Mouse (Mus musculus): ENCODE data around the gene Tcf7l2. TPM values are rescaled to one million over a fixed set of nuclear protein-coding genes. Genes with fewer than 3 reads are reported as not detected.

Gene Tcf7l2
- total and polyA plus RNA-seq, 2 experiments from 2014 or later = 3.9 to 71.6 TPM

- Histone ChIP-seq H3K27ac (no peak overlapping the region), H3K4me3 (ENCODE audit: low read length) (no peak overlapping the region), H3K36me3 (ENCODE audit: insufficient read depth, low read length) (no peaks in the 10 kb centered on the region), H3K9me3 (ENCODE audit: low read length) (no peaks in the 10 kb centered on the region), H3K4me1 (ENCODE audit: insufficient read depth, low read length) (no peaks in the 10 kb centered on the region; the same call in 1 of the 2 replicates), H3K27me3 (ENCODE audit: insufficient read depth, low read length) (no peaks in the 10 kb centered on the region), H3K4me2 (ENCODE audit: low read depth, low read length) (no peak overlapping the region), H3K9ac (replicated peaks; ENCODE audit: low read length) (no peak overlapping the region)
- 95% methylated on average over 8 of the region's 8 CpGs for WGBS
- TF ChIP-seq CTCF (IDR thresholded peaks at IDR 0.05; ENCODE audit: low read depth) = peak; percentile 21; the same call in 1 of the 2 replicates
- DNase-seq (ENCODE audit: low spot score) (no peak), ATAC-seq (no peak)
These were observed 171.2 kb downstream of the Tcf7l2 start for GRCm38 (mm10) chr19:55912813-55913212.

- Histone ChIP-seq H3K4me3 (ENCODE audit: low read length) (no peak overlapping the region), H3K9ac (replicated peaks; ENCODE audit: low read length) (no peak overlapping the region), H3K9me3 (ENCODE audit: low read length) (no peaks in the 10 kb centered on the region), H3K36me3 (ENCODE audit: insufficient read depth, low read length) (no peaks in the 10 kb centered on the region), H3K27me3 (ENCODE audit: insufficient read depth, low read length) (no peaks in the 10 kb centered on the region), H3K4me1 (ENCODE audit: insufficient read depth, low read length) (no peaks in the 10 kb centered on the region; the same call in 1 of the 2 replicates), H3K27ac (no peak overlapping the region), H3K4me2 (ENCODE audit: low read depth, low read length) (no peak overlapping the region)
- ATAC-seq (no peak), DNase-seq (ENCODE audit: low spot score) (peak; percentile 43)
- no peak for TF ChIP-seq CTCF (IDR thresholded peaks at IDR 0.05; ENCODE audit: low read depth)
- WGBS = 35% methylated on average over 10 of the region's 10 CpGs
These were observed 172.0 kb downstream of the Tcf7l2 start for GRCm38 (mm10) chr19:55913585-55913984.

GRCm38 (mm10) chr19:55914614-55915211, 173.1 kb downstream of the Tcf7l2 start:
- WGBS = 57% methylated on average over 20 of the region's 20 CpGs
- no peak for DNase-seq (ENCODE audit: low spot score)
- no peak overlapping the region for H3K4me3 ChIP-seq (ENCODE audit: low read length)
- no peak overlapping the region for H3K9ac ChIP-seq (replicated peaks; ENCODE audit: low read length)
- no peak for TF ChIP-seq CTCF (IDR thresholded peaks at IDR 0.05; ENCODE audit: low read depth)
- no peaks in the 10 kb centered on the region for H3K27me3 ChIP-seq (ENCODE audit: insufficient read depth, low read length)
- H3K4me2 ChIP-seq (ENCODE audit: low read depth, low read length) = no peak overlapping the region
- no peak for ATAC-seq
- no peak overlapping the region for H3K27ac ChIP-seq
- H3K36me3 ChIP-seq (ENCODE audit: insufficient read depth, low read length) = no peaks in the 10 kb centered on the region
- H3K9me3 ChIP-seq (ENCODE audit: low read length) = no peaks in the 10 kb centered on the region
- H3K4me1 ChIP-seq (ENCODE audit: insufficient read depth, low read length) = no peaks in the 10 kb centered on the region; the same call in 1 of the 2 replicates

DNA sequence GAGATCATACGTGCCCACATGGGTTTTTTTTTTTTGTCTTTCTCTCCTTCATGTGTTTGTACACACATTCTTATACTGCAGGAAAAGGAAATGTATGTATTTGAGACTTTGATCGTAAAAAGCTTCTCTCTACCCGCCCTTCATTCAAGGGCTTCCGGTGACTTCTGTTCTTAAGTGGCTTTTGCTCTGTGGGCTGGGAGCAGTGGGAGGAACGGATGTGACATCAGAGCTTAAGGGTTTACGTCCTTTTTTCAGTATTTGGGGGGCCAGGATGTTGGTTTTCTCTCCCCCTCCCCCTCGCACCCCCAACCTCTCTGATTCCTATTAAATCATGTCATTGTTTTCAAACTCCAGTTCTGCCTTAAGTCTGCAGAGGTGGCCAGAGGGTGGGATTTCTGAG, 173.9 kb downstream of the Tcf7l2 start:
- Histone ChIP-seq H3K4me1 (ENCODE audit: insufficient read depth, low read length) (no peaks in the 10 kb centered on the region; the same call in 1 of the 2 replicates), H3K36me3 (ENCODE audit: insufficient read depth, low read length) (no peaks in the 10 kb centered on the region; the same call in 1 of the 2 replicates), H3K9me3 (ENCODE audit: low read length) (no peaks in the 10 kb centered on the region), H3K4me3 (ENCODE audit: low read length) (no peak overlapping the region), H3K4me2 (ENCODE audit: low read depth, low read length) (no peak overlapping the region), H3K27me3 (ENCODE audit: insufficient read depth, low read length) (no peaks in the 10 kb centered on the region), H3K27ac (no peak overlapping the region), H3K9ac (replicated peaks; ENCODE audit: low read length) (no peak overlapping the region)
- TF ChIP-seq CTCF (IDR thresholded peaks at IDR 0.05; ENCODE audit: low read depth) = no peak
- no peak for ATAC-seq
- DNase-seq (ENCODE audit: low spot score) = no peak
- 85% methylated on average over 7 of the region's 7 CpGs for WGBS

DNA sequence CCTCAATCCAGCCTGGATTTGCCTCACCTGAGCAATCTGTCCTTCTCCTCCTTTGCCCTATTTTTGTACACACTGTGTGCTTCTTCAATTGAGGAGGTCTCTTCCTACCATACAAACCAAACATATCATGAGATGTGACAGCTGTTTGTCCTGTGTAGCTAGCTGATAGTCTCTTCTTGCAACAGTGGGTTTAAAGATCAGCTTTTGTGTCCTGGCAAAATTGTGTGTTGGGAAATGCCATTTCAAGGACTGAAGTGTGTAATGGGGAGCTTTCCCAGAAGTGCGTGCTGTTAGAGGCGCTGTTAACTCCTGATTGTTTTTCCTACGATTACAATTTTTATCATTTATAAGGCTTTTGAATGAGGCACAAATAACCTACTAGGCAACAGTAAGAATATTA, 174.6 kb downstream of the Tcf7l2 start:
- H3K4me2 ChIP-seq (ENCODE audit: low read depth, low read length) = no peak overlapping the region
- H3K9me3 ChIP-seq (ENCODE audit: low read length) = no peaks in the 10 kb centered on the region
- no peak for TF ChIP-seq CTCF (IDR thresholded peaks at IDR 0.05; ENCODE audit: low read depth)
- 91% methylated on average over 3 of the region's 3 CpGs for WGBS
- ATAC-seq = no peak
- H3K27me3 ChIP-seq (ENCODE audit: insufficient read depth, low read length) = no peaks in the 10 kb centered on the region
- DNase-seq (ENCODE audit: low spot score) = no peak
- no peak overlapping the region for H3K27ac ChIP-seq
- H3K4me3 ChIP-seq (ENCODE audit: low read length) = no peak overlapping the region
- no peaks in the 10 kb centered on the region; the same call in 1 of the 2 replicates for H3K4me1 ChIP-seq (ENCODE audit: insufficient read depth, low read length)
- no peaks in the 10 kb centered on the region; the same call in 1 of the 2 replicates for H3K36me3 ChIP-seq (ENCODE audit: insufficient read depth, low read length)
- H3K9ac ChIP-seq (replicated peaks; ENCODE audit: low read length) = no peak overlapping the region

DNA sequence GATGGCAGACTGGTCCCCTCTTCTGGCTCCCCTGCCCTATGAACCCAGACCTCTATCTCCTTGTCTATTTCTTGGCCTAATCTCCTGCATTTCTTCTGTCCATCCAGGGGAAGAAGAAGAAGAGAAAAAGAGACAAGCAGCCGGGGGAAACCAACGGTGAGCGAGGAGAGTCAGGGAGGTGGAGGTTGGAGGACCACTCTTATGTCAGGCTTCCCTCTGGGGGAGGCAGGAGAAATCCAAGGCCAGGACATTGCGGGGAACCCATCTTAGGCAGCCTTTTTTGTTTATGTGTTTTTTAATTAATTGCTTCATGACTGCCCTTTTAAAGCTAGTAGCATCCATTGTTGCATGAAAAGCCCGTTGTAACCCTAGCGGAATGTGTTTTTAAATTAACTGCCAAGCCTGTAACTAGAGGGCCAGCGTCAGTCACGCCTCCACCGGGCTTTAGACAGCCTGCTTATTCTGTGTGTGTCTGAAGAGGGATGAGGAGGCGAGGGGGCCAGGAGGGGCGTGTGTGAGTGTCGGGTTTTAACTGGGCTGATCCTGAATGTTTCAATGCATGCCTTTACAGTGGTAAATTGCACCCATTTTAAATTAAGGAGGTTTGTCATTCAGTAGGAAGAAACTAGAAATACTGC, 182.3 kb downstream of the Tcf7l2 start:
- no peaks in the 10 kb centered on the region; the same call in 1 of the 2 replicates for H3K36me3 ChIP-seq (ENCODE audit: insufficient read depth, low read length)
- H3K27me3 ChIP-seq (ENCODE audit: insufficient read depth, low read length) = no peaks in the 10 kb centered on the region
- H3K9ac ChIP-seq (replicated peaks; ENCODE audit: low read length) = no peak overlapping the region
- 19% methylated on average over 12 of the region's 12 CpGs for WGBS
- H3K4me1 ChIP-seq (ENCODE audit: insufficient read depth, low read length) = no peaks in the 10 kb centered on the region
- no peak overlapping the region for H3K4me3 ChIP-seq (ENCODE audit: low read length)
- ATAC-seq (peak; percentile 77; the same call in 1 of the 2 replicates), DNase-seq (ENCODE audit: low spot score) (peak; percentile 48)
- TF ChIP-seq CTCF (IDR thresholded peaks at IDR 0.05; ENCODE audit: low read depth) = peak; percentile 3; the same call in 1 of the 2 replicates
- no peaks in the 10 kb centered on the region for H3K9me3 ChIP-seq (ENCODE audit: low read length)
- no peak overlapping the region for H3K4me2 ChIP-seq (ENCODE audit: low read depth, low read length)
- H3K27ac ChIP-seq = no peak overlapping the region

- H3K27ac ChIP-seq = no peak overlapping the region
- H3K36me3 ChIP-seq (ENCODE audit: insufficient read depth, low read length) = no peaks in the 10 kb centered on the region; the same call in 1 of the 2 replicates
- 91% methylated on average over 4 of the region's 4 CpGs for WGBS
- no peaks in the 10 kb centered on the region for H3K9me3 ChIP-seq (ENCODE audit: low read length)
- H3K4me3 ChIP-seq (ENCODE audit: low read length) = no peak overlapping the region
- no peaks in the 10 kb centered on the region for H3K4me1 ChIP-seq (ENCODE audit: insufficient read depth, low read length)
- no peak overlapping the region for H3K9ac ChIP-seq (replicated peaks; ENCODE audit: low read length)
- no peak for TF ChIP-seq CTCF (IDR thresholded peaks at IDR 0.05; ENCODE audit: low read depth)
- H3K27me3 ChIP-seq (ENCODE audit: insufficient read depth, low read length) = no peaks in the 10 kb centered on the region
- no peak for DNase-seq (ENCODE audit: low spot score)
- no peak overlapping the region for H3K4me2 ChIP-seq (ENCODE audit: low read depth, low read length)
- no peak for ATAC-seq
These were observed 183.2 kb downstream of the Tcf7l2 start for GRCm38 (mm10) chr19:55924800-55925199.

Data from hindbrain, postnatal 0 days (tissue).